Comparison of ENCODE assay signal across 13 mouse cellular contexts in the genomic region with DNA sequence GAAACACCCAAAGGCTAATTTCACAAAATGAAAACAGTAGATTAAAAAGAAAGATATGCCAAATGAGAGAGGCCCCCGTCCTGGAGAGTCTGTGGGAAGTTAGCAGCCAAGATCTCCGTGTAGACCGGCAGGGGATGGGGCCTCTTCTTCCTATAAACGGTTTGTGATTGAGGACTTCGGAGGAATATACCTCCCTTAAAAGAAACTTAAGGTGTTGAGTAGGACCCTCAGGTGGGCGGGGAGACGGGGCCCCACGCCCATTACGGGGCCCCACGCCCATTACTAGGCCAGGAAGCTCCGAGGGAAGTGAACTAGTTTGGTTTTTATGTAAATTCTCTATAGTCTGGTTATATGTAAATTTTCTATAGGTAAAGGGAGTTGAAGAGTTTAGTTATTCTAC. TPM values are rescaled to one million over a fixed set of nuclear protein-coding genes. Genes with fewer than 3 reads are reported as not detected.
A peak's percentile ranks its signal among the peaks of the same experiment; 100 is the strongest.
DNase-seq lines count a peak whose midpoint lies in the region; ATAC-seq and TF ChIP-seq lines count a peak whose summit lies in the region.
"Had no signal": no experiment of that assay in that cellular context is flagged by ENCODE, and none has a peak within 500 bp of the region (broad histone marks: within the 10 kb centered on the region; RNA-seq: fewer than 3 reads in every experiment).

A gene (minus strand): TSS at position 233 of the 400 bp plus-strand sequence.

- peak; percentile 42 for DNase-seq in CD4-positive, CD25-positive, alpha-beta regulatory T cell, adult 2 months (ENCODE audit: low read depth, low spot score)
- DNase-seq in testis, postnatal 14 days (ENCODE audit: low spot score): no peak
- DNase-seq in layer of hippocampus, adult 9-10 months (ENCODE audit: low spot score): no peak
- DNase-seq: gastrocnemius, postnatal 14 days had no signal

- H3K9me3 ChIP-seq in hindbrain, embryonic 15.5 days: no peaks in the 10 kb centered on the region
- H3K9me3 ChIP-seq in neural tube, embryonic 14.5 days (ENCODE audit: control insufficient read depth, low read length): no peaks in the 10 kb centered on the region
- H3K9me3 ChIP-seq: liver, embryonic 15.5 days had no signal

- no peak for TF ChIP-seq CTCF in testis, adult 2 months (IDR thresholded peaks at IDR 0.05; ENCODE audit: control insufficient read depth, insufficient read depth, insufficient replicate concordance, low read depth, low read length)

- H3K9ac ChIP-seq in hindbrain, embryonic 15.5 days: no peak within 1 kb of the TSS
- no peak within 1 kb of the TSS for H3K9ac ChIP-seq in neural tube, embryonic 14.5 days (replicated peaks; ENCODE audit: low read depth, low read length)
- H3K9ac ChIP-seq: liver, embryonic 15.5 days had no signal

- no peaks in the 10 kb centered on the region for H3K27me3 ChIP-seq in testis, adult 2 months (ENCODE audit: control insufficient read depth, insufficient read depth, low read length)
- peaks cover 22% of the 10 kb centered on the region for H3K27me3 ChIP-seq in hindbrain, embryonic 15.5 days
- H3K27me3 ChIP-seq in neural tube, embryonic 14.5 days (ENCODE audit: control insufficient read depth, insufficient read depth, low read length): peaks cover 2% of the 10 kb centered on the region; the same call in 1 of the 2 replicates
- H3K27me3 ChIP-seq: Patski had no signal

- 13% methylated on average over 11 of the region's 11 CpGs for WGBS in hindbrain, embryonic 15.5 days
- WGBS in neural tube, embryonic 14.5 days: 19% methylated on average over 11 of the region's 11 CpGs

- no peak for TF ChIP-seq POLR2A in testis, adult 2 months (IDR thresholded peaks at IDR 0.05; ENCODE audit: control insufficient read depth, low read depth, low read length)

- no peak for ATAC-seq in CD4-positive, CD25-positive, alpha-beta regulatory T cell, adult 4 months
- no peak for ATAC-seq in hindbrain, embryonic 15.5 days (ENCODE audit: low FRiP score, low read depth)
- ATAC-seq in neural tube, embryonic 14.5 days (ENCODE audit: low read depth): no peak
- ATAC-seq in erythroblast, adult 5-6 weeks (replicated peaks; ENCODE audit: low FRiP score, poor library complexity, severe bottlenecking): no peak
- ATAC-seq: Patski had no signal

- H3K4me3 ChIP-seq in testis, adult 2 months (ENCODE audit: control insufficient read depth, low read depth, low read length): peak within 1 kb of the TSS; percentile 43
- H3K4me3 ChIP-seq in hindbrain, embryonic 15.5 days: no peak within 1 kb of the TSS
- no peak within 1 kb of the TSS for H3K4me3 ChIP-seq in neural tube, embryonic 14.5 days (ENCODE audit: low read depth, low read length)
- H3K4me3 ChIP-seq: liver, embryonic 15.5 days; megakaryocyte, embryonic 14.5 days had no signal

- H3K36me3 ChIP-seq in testis, adult 2 months (ENCODE audit: control insufficient read depth, insufficient read depth, low read length): no peaks in the 10 kb centered on the region
- H3K36me3 ChIP-seq in hindbrain, embryonic 15.5 days: no peaks in the 10 kb centered on the region
- H3K36me3 ChIP-seq in neural tube, embryonic 14.5 days (ENCODE audit: control insufficient read depth, insufficient read depth, low read length): no peaks in the 10 kb centered on the region
- H3K36me3 ChIP-seq: liver, embryonic 15.5 days had no signal

- H3K4me2 ChIP-seq in hindbrain, embryonic 15.5 days: peak within 1 kb of the TSS; percentile 43
- H3K4me2 ChIP-seq in neural tube, embryonic 14.5 days (ENCODE audit: low read depth, low read length): peak within 1 kb of the TSS; percentile 29; the same call in 1 of the 2 replicates
- H3K4me2 ChIP-seq: liver, embryonic 15.5 days had no signal

- H3K4me1 ChIP-seq in testis, adult 2 months (ENCODE audit: control insufficient read depth, insufficient read depth, low read length): peaks cover 14% of the 10 kb centered on the region
- peaks cover 13% of the 10 kb centered on the region; the same call in 1 of the 2 replicates for H3K4me1 ChIP-seq in hindbrain, embryonic 15.5 days (replicated peaks)
- H3K4me1 ChIP-seq in neural tube, embryonic 14.5 days (ENCODE audit: control insufficient read depth, insufficient read depth, low read length): 0 out of 2 replicates have a peak, but pooled peaks cover 3% of the 10 kb centered on the region
- H3K4me1 ChIP-seq: liver, embryonic 15.5 days had no signal

- no peak within 1 kb of the TSS for H3K27ac ChIP-seq in testis, adult 2 months (ENCODE audit: control insufficient read depth, insufficient read depth, low read depth, low read length)
- H3K27ac ChIP-seq in hindbrain, embryonic 15.5 days (replicated peaks): no peak within 1 kb of the TSS
- no peak within 1 kb of the TSS for H3K27ac ChIP-seq in neural tube, embryonic 14.5 days (ENCODE audit: low read depth, low read length)
- H3K27ac ChIP-seq: liver, embryonic 15.5 days had no signal

RNA-seq across cellular contexts. Expression of the gene that starts here (rescaled TPM):
- 1 to 10 TPM in 1 of 2 experiments, under 1 TPM in 1; 0.22 to 1.2 TPM for polyA plus RNA-seq in CD4-positive, CD25-positive, alpha-beta regulatory T cell, adult 4 months (2017; shearing (Covaris generic))
- 0.23 and 0.28 TPM in 2 replicates for polyA plus RNA-seq in testis, adult 2 months (2012; rRNA removed)
- polyA plus RNA-seq in hindbrain, embryonic 15.5 days (2015; fragmentation: Nextera tagmentation; extraction: Ambion mirVana): 0.22 and 0.37 TPM in 2 replicates
- 0.58 and 0.71 TPM in 2 replicates for polyA plus RNA-seq in neural tube, embryonic 14.5 days (2014; fragmentation: Nextera tagmentation; extraction: Ambion mirVana)
- not detected in 2 replicates for total RNA-seq in erythroblast, adult 5-6 weeks (2015; ENCODE audit: low replicate concordance)
- total RNA-seq in erythroblast, adult 5-6 weeks (2017; ENCODE audit: low replicate concordance): not detected in 2 replicates
- total RNA-seq: gastrocnemius, postnatal 14 days had no signal
- polyA plus RNA-seq: intestine, embryonic 14.5 days; liver, embryonic 15.5 days; Patski had no signal
